Mouse (Mus musculus) forebrain, embryonic 11.5 days (tissue): ENCODE measurements around the gene Ost4. TPM values are rescaled to one million over a fixed set of nuclear protein-coding genes. Genes with fewer than 3 reads are reported as not detected.

Experiments used
- ATAC-seq: fragments of 200-750 bp; cut with Nextera tagmentation; replicated peaks from 2 replicates; pipeline ENCODE4 v1.8.0; 2017; ENCODE audit warnings: moderate TSS enrichment; ENCODE audit not compliant: low FRiP score
- DNase-seq: peaks from one replicate; pipeline ENCODE4 v3.0.0-alpha.2; 2017; ENCODE audit warnings: low spot score
- H3K27ac ChIP-seq: fragments of 300-500 bp; sonication (generic); 2 replicates; pipeline ENCODE4 v1.5.1; 2014; ENCODE audit warnings: low read depth, low read length
- H3K27me3 ChIP-seq: fragments of 300-500 bp; sonication (generic); 2 replicates; pipeline ENCODE4 v1.6.1; 2014; ENCODE audit warnings: mild to moderate bottlenecking, low read length, mixed read lengths; ENCODE audit not compliant: control insufficient read depth, insufficient read depth
- H3K36me3 ChIP-seq: fragments of 300-500 bp; sonication (generic); 2 replicates; pipeline ENCODE4 v1.6.1; 2014; ENCODE audit warnings: mild to moderate bottlenecking, low read length, moderate library complexity, mixed read lengths; ENCODE audit not compliant: control insufficient read depth, insufficient read depth
- H3K4me1 ChIP-seq: fragments of 300-500 bp; sonication (generic); replicated peaks from 2 replicates; pipeline ENCODE4 v1.6.1; 2014; ENCODE audit warnings: low read length, mixed read lengths; ENCODE audit not compliant: control insufficient read depth, insufficient read depth
- H3K4me2 ChIP-seq: fragments of 300-500 bp; sonication (generic); 2 replicates; pipeline ENCODE4 v1.6.1; 2014; ENCODE audit warnings: low read depth, mild to moderate bottlenecking, low read length, moderate library complexity, mixed read lengths; ENCODE audit not compliant: severe bottlenecking
- H3K4me3 ChIP-seq: fragments of 300-500 bp; sonication (generic); 2 replicates; pipeline ENCODE4 v1.5.1; 2014; ENCODE audit warnings: low read depth, low read length
- H3K9ac ChIP-seq: fragments of 300-500 bp; sonication (generic); 2 replicates; pipeline ENCODE4 v1.6.1; 2014; ENCODE audit warnings: low read length
- H3K9me3 ChIP-seq: fragments of 300-500 bp; sonication (generic); 2 replicates; pipeline ENCODE4 v1.6.1; 2016; ENCODE audit warnings: low read length, mixed read lengths; ENCODE audit not compliant: control insufficient read depth
- WGBS: fragments of 180-500 bp; shearing (Covaris S2); extraction: QIAGEN DNeasy Blood & Tissue Kit; methylation state at CpG from one replicate; pipeline ENCODE4 v1.1.7; 2014; 5-methylcytosine and 5-hydroxymethylcytosine counted together
- polyA plus RNA-seq: library from polyadenylated mRNA; unstranded; fragments of >200 nt; fragmentation: Nextera tagmentation; extraction: Ambion mirVana; gene quantifications from 2 replicates; pipeline ENCODE4 v1.2.1, GENCODE M21; 2014

Gene Ost4
- polyA plus RNA-seq, 1 experiment from 2014 or later = 339 TPM

DNA sequence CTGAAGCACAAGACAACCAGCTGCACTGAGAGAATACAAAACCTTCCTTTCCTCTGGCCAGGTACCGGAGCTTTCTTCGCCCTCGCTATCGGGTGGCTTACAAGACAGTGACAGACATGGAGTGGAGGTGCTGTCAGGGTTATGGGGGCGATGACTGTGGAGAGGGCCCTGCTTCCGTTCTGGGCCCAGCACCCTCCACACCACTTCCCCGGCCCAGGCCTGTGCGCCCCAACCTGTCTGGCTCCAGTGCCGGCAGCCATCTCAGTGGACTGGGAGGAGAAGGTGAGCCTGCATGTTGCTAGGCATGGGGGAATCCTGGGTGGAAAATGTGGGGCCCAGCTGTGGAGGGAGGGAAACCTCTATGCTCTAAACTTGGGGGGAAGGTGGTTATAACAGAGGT, 7.9 kb upstream of the Ost4 start:
- DNase-seq (no peak), ATAC-seq (peak; percentile 42)
- Histone ChIP-seq H3K9me3 (no peaks in the 10 kb centered on the region), H3K4me1 (peaks cover 13% of the 10 kb centered on the region; the same call in 1 of the 2 replicates), H3K9ac (peak overlapping the region; percentile 14; the same call in 1 of the 2 replicates), H3K27me3 (no peaks in the 10 kb centered on the region), H3K27ac (0 out of 2 replicates have a peak overlapping the region, but pooled peaks have one; percentile 8), H3K4me2 (peak overlapping the region; percentile 26; the same call in 1 of the 2 replicates), H3K36me3 (no peaks in the 10 kb centered on the region), H3K4me3 (peak overlapping the region; percentile 4; the same call in 1 of the 2 replicates)
- 67% methylated on average over 9 of the region's 9 CpGs for WGBS

DNA sequence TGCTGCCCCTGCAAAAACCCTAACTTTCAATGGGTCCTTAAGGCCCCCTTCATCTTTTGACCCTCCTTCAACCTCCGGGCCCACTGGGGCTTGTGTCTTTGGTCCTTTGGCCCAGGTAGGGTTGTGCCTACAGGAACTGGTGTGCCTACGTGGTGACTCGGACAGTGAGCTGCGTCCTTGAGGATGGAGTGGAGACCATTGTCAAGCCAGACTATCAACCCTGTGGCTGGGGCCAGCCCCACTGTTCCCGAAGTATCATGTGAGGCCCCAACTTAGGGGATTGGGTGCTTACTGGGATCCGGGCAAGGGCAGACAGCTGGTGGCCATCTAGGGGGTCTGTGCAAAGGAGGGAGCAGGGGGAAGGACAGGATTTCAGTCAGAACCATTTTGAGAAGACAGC, 7.3 kb upstream of the Ost4 start:
- H3K4me3 ChIP-seq = 0 out of 2 replicates have a peak overlapping the region, but pooled peaks have one; percentile 14
- H3K27me3 ChIP-seq = no peaks in the 10 kb centered on the region
- WGBS = 68% methylated on average over 6 of the region's 6 CpGs
- no peak overlapping the region for H3K27ac ChIP-seq
- peaks cover 13% of the 10 kb centered on the region; the same call in 1 of the 2 replicates for H3K4me1 ChIP-seq
- H3K4me2 ChIP-seq = peak overlapping the region; percentile 26; the same call in 1 of the 2 replicates
- DNase-seq (no peak), ATAC-seq (no peak)
- H3K9ac ChIP-seq = no peak overlapping the region
- H3K36me3 ChIP-seq = no peaks in the 10 kb centered on the region
- H3K9me3 ChIP-seq = no peaks in the 10 kb centered on the region

GRCm38 (mm10) chr5:30914101-30914635, 6.6 kb upstream of the Ost4 start:
- Histone ChIP-seq H3K4me3 (peak overlapping the region; percentile 14), H3K36me3 (no peaks in the 10 kb centered on the region), H3K4me1 (peaks cover 13% of the 10 kb centered on the region; the same call in 1 of the 2 replicates), H3K4me2 (peak overlapping the region; percentile 26; the same call in 1 of the 2 replicates), H3K9me3 (no peaks in the 10 kb centered on the region), H3K27ac (peak overlapping the region; percentile 42), H3K9ac (no peak overlapping the region; the same call in 1 of the 2 replicates), H3K27me3 (no peaks in the 10 kb centered on the region)
- ATAC-seq (no peak), DNase-seq (no peak)
- WGBS = 77% methylated on average over 7 of the region's 7 CpGs

GRCm38 (mm10) chr5:30913060-30913841, 5.7 kb upstream of the Ost4 start, which contains the start of gene Emilin1:
Gene Emilin1, plus strand, starts transcription at chr5:30913402.
- Histone ChIP-seq H3K4me3 (peak within 1 kb of the TSS; percentile 14), H3K27ac (peak within 1 kb of the TSS; percentile 42), H3K36me3 (no peaks in the 10 kb centered on the region), H3K27me3 (0 out of 2 replicates have a peak, but pooled peaks cover 2% of the 10 kb centered on the region), H3K4me1 (peaks cover 13% of the 10 kb centered on the region; the same call in 1 of the 2 replicates), H3K4me2 (peak within 1 kb of the TSS; percentile 26; the same call in 1 of the 2 replicates), H3K9ac (peak within 1 kb of the TSS; percentile 21), H3K9me3 (no peaks in the 10 kb centered on the region)
- 37% methylated on average over 11 of the region's 13 CpGs for WGBS
- DNase-seq = peak; percentile 77
- no peak for ATAC-seq

DNA sequence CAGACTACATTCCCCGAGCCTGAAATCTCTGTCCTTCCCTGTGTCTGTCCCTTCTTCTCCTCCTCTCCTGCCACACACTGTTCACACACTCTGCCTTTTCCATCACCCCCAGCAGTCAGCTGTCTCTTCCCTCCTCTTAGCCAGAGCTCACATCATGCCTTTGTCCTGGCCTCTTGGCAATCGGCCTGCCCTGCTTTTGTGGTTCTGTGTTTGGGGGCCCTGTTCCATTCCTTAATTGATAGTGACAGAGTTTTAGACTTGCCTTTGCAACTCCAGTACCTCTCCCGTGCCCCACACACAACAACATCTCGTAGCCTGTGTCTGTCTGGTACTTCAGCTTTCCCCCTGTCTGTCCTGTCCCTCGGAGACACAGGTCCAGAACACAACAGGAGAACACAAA, 4.6 kb upstream of the Ost4 start:
- 68% methylated on average over 5 of the region's 5 CpGs for WGBS
- H3K27me3 ChIP-seq = 0 out of 2 replicates have a peak, but pooled peaks cover 2% of the 10 kb centered on the region
- H3K4me2 ChIP-seq = no peak overlapping the region
- H3K27ac ChIP-seq = 0 out of 2 replicates have a peak overlapping the region, but pooled peaks have one; percentile 42
- DNase-seq (no peak), ATAC-seq (no peak)
- H3K9ac ChIP-seq = no peak overlapping the region
- H3K4me1 ChIP-seq = peaks cover 13% of the 10 kb centered on the region; the same call in 1 of the 2 replicates
- H3K9me3 ChIP-seq = no peaks in the 10 kb centered on the region
- no peaks in the 10 kb centered on the region for H3K36me3 ChIP-seq
- H3K4me3 ChIP-seq = no peak overlapping the region

GRCm38 (mm10) chr5:30910481-30910880, 2.9 kb upstream of the Ost4 start:
- H3K4me1 ChIP-seq = peaks cover 12% of the 10 kb centered on the region; the same call in 1 of the 2 replicates
- H3K36me3 ChIP-seq = no peaks in the 10 kb centered on the region
- H3K9ac ChIP-seq = no peak overlapping the region
- H3K4me3 ChIP-seq = no peak overlapping the region
- H3K4me2 ChIP-seq = no peak overlapping the region
- 0 out of 2 replicates have a peak, but pooled peaks cover 2% of the 10 kb centered on the region for H3K27me3 ChIP-seq
- ATAC-seq (no peak), DNase-seq (no peak)
- H3K27ac ChIP-seq = no peak overlapping the region
- no peaks in the 10 kb centered on the region for H3K9me3 ChIP-seq

- Histone ChIP-seq H3K4me2 (no peak overlapping the region), H3K4me1 (peaks cover 11% of the 10 kb centered on the region; the same call in 1 of the 2 replicates), H3K27ac (no peak overlapping the region), H3K9ac (no peak overlapping the region), H3K9me3 (no peaks in the 10 kb centered on the region), H3K27me3 (0 out of 2 replicates have a peak, but pooled peaks cover 2% of the 10 kb centered on the region), H3K4me3 (no peak overlapping the region), H3K36me3 (peaks cover 2% of the 10 kb centered on the region; the same call in 1 of the 2 replicates)
- DNase-seq (no peak), ATAC-seq (no peak)
- 87% methylated on average over 7 of the region's 7 CpGs for WGBS
Measured at GRCm38 (mm10) chr5:30909863-30910262, 2.3 kb upstream of the Ost4 start.

DNA sequence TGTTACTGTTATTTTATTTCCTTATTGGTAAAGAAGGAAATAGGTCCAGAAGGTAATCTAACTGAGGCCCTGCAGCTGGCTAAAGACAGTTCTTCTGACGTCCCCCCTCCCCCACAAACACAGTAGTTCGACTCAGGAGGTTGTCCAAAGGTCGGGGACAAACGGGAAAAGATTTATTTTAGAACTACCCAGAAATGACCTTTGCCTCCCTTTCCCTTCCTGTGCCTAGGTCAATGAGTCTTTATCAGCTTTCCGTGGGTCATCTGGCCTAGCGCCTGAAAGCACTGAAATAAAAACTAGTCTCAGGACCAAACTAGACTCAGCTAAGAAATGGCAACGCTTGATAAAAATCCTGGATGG, 1.7 kb upstream of the Ost4 start:
- H3K9me3 ChIP-seq = no peaks in the 10 kb centered on the region
- no peak overlapping the region for H3K27ac ChIP-seq
- 0 out of 2 replicates have a peak, but pooled peaks cover 2% of the 10 kb centered on the region for H3K27me3 ChIP-seq
- 63% methylated on average over 7 of the region's 7 CpGs for WGBS
- H3K4me3 ChIP-seq = no peak overlapping the region
- no peak for DNase-seq
- H3K4me1 ChIP-seq = peaks cover 11% of the 10 kb centered on the region; the same call in 1 of the 2 replicates
- H3K4me2 ChIP-seq = no peak overlapping the region
- H3K36me3 ChIP-seq = peaks cover 4% of the 10 kb centered on the region; the same call in 1 of the 2 replicates
- no peak for ATAC-seq
- no peak overlapping the region for H3K9ac ChIP-seq
